Mouse (Mus musculus): ENCODE data around the gene Pth1r.

The Pth1r gene

DNA sequence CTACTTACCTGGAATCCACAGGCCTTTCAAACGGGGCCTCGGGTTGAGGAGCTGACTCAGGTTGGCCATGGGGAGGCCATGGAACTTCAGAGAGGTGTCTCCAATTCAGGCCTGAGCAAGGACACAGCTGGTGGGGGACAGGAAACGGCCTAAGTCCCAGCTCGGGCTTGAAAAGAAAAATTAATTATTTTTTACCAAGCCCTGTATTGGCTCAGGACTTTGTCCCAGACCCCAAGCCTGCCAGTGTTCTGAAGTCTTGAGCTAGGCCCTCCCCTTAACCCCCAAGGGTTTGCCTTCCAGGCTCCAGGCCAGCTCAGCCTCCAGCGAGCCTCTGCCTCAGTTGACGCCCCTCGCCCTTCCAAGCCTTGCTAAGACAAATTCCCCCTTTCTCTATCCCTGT is at the start of gene Pth1r:
Gene Pth1r, minus strand, starts transcription at position 185 of the 400 bp plus-strand sequence.
- no peak for DNase-seq (ENCODE audit: low read depth in 2 of 2, low spot score in 2 of 2)

GRCm38 (mm10) chr9:110790462-110790861 is 43.5 kb upstream of the Pth1r start:
- DNase-seq (ENCODE audit: low read depth in 2 of 2, low spot score in 2 of 2), result no peak

GRCm38 (mm10) chr9:110788169-110788568 is 41.2 kb upstream of the Pth1r start:
- DNase-seq (ENCODE audit: low read depth in 2 of 2, low spot score in 2 of 2), result no peak

DNA sequence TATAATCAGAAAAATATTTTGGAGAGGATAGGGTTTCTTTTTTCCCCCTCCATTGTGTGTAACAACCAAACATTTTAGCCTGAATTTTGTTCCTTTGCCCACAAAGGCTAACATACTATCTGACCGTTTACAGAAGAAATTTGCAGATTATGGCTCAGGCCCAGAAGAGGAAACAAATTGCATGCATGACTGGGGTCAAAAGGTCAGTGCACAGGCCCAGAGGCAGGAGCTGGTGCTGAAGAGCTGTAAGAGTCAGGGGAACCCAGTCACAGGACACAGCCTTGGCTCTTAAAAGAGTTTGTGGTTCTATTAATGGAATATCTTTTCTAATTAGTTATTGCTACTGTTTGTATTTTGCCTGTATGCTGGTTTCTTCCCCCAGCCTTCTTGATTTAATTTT is 36.7 kb upstream of the Pth1r start:
- no peak for DNase-seq (ENCODE audit: low read depth in 2 of 2, low spot score in 2 of 2)

DNA sequence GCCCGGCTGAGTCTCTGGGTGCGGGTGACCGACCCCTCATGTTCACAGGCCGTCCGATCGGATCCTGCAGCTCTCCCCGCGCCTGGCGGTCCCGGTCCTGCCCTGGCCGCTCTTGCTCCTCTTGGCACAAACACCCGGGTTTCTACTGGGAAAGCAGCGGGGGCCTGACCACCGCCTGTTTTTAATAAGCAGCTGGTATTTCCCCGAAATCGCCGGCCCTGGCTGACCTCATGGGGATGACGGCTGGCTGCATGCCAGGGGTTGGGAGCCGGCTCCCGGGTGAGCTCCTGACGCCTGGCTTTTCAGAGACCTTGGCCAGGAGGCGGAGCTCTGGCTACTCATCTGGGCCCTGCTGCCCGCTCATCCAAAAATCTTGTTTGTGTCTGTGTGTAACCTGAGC is 34.8 kb upstream of the Pth1r start:
- DNase-seq (ENCODE audit: low read depth in 2 of 2, low spot score in 2 of 2), result no peak

GRCm38 (mm10) chr9:110781256-110781721 is 34.3 kb upstream of the Pth1r start:
- peak; percentile 85 to 88 for DNase-seq (ENCODE audit: low read depth in 2 of 2, low spot score in 2 of 2)

DNA sequence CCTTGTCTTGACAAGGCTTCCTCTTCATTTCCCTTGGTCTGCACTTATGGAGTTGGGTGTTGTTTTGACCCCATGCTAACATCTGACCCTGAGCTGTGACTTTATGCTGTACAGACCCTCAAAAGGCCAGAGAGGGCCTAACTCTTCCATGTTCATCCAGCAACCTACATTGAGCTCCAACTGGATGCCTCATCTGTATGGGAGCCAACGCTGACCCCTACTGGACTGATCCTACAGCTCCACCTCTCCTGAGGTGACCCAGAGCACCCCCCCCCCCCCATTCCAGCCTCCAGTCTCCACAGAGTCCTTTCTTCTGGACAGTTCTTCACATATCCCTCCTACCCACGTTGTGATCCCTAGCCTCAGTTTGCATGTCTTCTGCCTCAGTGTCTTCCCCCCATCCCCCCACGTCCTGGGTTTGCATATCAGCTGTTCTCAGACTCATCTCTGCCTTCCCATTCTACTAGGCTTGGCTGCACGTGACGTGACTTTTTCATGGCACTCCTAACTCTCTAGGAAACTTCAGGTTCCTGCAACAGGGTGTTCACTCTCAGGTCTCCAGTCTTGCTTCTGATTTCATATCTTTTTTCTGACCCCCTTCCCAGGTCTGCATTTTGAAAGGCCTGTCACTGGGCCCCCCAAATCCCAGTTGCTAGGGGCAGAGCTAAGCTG is 32.4 kb upstream of the Pth1r start:
- DNase-seq (ENCODE audit: low read depth in 2 of 2, low spot score in 2 of 2), result no peak

DNA sequence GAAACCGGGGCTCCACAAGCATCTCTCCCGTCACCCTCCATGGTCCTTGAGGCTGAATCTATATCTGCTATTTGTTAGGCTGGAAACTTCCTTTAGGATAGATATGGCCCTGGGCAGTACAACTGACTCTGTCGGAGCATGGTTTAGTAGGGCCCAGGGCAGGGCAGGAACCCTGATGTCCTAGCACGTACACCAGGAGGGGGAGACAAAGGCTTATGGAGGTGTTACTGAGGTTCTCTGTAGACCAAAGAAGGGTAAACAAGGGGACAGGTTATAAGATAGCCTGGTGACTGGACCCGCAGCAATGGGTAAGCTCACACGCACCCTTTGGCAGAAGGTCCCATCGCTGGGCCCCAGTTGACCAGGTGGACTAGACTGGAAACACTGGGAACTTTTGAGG is 31.6 kb upstream of the Pth1r start:
- DNase-seq (ENCODE audit: low read depth in 2 of 2, low spot score in 2 of 2), result no peak

GRCm38 (mm10) chr9:110778100-110778499 is 31.2 kb upstream of the Pth1r start:
- DNase-seq (ENCODE audit: low read depth in 2 of 2, low spot score in 2 of 2), result no peak

- no peak for DNase-seq (ENCODE audit: low read depth in 2 of 2, low spot score in 2 of 2)
Observed at GRCm38 (mm10) chr9:110775269-110776022, 28.5 kb upstream of the Pth1r start.

DNA sequence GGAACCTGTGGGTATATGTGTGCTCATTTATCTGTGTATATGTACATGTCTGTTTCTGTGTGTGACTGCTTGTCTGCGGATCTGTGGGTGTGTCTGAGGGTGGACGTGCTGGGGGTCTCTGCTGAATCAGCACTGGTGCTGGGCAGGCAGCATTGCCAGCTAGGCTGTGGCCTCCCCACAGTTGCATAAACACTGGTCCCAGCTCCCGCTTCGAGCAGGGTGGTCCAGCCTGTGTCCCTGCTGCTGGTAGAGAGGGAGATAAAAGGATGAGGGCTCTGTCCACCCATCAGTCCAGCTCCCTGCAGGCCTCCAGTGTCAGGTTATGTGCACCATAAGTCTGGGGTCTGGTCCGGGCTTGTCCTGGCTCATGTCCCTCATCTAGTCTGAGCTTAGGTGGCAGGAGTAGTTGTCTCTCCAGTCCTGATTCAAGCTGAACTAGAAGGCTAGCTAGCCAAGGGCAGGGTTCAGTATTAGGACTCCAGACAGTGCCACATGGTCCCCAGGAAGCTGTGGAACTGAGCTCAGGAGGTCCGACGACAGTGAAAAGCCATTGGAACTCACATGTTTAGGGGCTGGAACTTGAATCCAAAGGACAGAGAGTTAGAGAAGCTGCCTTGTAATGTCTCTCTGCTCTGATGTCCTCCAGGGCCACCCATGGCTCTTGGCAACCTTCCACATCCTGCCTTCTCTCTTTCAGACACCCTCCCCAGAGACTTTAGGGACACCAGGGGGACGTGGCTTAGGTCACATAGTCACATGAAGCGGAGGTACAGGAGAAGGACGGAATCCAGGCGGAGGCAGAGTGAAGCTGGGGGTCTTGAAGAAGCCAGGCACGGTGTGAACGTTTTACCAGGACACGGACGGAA is 27.7 kb upstream of the Pth1r start:
- no peak for DNase-seq (ENCODE audit: low read depth in 2 of 2, low spot score in 2 of 2)

- no peak for DNase-seq (ENCODE audit: low read depth in 2 of 2, low spot score in 2 of 2)
Observed at GRCm38 (mm10) chr9:110772336-110772735, 25.4 kb upstream of the Pth1r start.

GRCm38 (mm10) chr9:110763405-110763804 is 16.5 kb upstream of the Pth1r start:
- DNase-seq (ENCODE audit: low read depth in 2 of 2, low spot score in 2 of 2), result no peak

- DNase-seq (ENCODE audit: low read depth in 2 of 2, low spot score in 2 of 2), result no peak
Observed at GRCm38 (mm10) chr9:110762763-110763162, 15.8 kb upstream of the Pth1r start.

GRCm38 (mm10) chr9:110760886-110761285 is 13.9 kb upstream of the Pth1r start:
- DNase-seq (ENCODE audit: low read depth in 2 of 2, low spot score in 2 of 2), result no peak

DNA sequence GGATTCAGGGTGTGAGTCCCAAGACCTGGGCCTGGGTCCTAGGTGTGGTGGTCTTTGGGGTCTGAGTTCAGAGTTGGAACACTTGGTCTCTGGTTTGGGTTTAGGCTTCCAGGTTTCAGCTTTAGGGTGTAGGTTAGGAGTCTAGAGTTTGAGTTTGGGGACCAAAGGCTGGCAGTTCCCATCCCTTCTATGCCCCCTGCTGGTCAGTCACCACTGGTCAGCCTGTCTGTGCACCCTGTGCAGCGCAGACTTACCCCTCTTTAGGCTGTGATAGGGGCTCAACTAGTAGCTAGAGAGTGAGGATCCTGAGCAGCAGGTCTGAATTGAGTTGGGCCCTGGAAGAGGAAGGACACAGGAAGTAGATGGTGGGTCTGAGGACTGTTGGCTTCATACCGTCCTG is 12.3 kb upstream of the Pth1r start:
- DNase-seq (ENCODE audit: low read depth in 2 of 2, low spot score in 2 of 2), result no peak

DNA sequence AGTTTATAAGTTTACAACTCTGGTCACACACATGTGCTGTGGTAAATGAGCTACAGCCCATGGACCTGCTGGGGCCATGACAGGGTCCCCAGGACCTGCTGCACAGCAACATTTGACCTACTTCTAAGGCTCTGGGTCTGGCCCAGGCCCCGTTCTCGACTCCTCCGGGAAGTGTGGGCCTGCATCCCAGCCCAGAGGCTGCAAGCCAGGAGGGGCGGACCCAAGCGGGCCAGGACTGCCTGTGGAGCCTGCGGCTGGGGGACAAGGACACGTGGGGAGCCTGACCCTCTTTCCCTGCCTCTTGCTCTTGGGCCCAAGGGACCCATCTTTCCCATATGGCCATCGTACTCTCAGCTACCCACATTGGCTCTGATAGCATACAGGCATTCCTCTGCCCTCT is 11.7 kb upstream of the Pth1r start:
- DNase-seq (ENCODE audit: low read depth in 2 of 2, low spot score in 2 of 2), result no peak

DNA sequence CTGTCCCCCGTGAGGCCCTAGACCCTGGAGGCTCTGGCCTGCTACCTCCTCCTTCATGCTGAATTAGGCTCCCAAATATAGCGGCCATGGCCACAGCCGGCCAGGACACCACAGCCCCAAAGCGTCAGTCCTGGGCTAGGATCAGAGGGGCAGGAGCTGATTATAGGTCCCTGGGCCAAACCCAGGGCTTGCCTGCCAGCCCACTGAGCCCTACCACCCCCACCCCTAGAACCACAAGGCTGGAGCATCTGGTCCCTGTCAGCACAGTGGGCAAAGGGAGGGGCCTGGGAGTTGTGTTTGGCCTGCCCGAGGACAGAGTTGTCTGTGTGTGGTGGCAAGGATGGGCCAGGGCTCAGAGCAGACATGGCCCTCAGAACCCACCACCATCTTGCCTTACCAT is 10.9 kb upstream of the Pth1r start:
- no peak for DNase-seq (ENCODE audit: low read depth in 2 of 2, low spot score in 2 of 2)

DNA sequence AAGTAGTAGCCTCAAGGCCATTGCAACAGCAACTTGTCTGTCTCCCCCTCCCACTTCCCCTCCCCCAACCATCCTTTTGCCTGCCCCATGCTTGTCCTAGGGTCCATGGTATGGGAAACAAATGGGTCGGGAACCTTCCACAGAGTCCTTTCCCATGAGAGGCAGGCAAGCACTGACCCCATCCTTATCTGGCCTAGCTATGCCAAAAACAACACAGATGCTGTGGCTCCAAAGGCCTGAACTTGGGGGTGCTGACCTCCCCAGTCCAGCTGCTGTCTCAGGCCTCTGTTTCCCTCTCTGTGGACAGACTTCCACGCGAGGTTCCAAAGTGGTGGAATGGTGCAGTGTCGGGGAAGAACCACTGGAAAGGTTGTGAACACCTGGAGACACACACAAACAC is 6.8 kb upstream of the Pth1r start:
- no peak for DNase-seq (ENCODE audit: low read depth in 2 of 2, low spot score in 2 of 2)

- no peak for DNase-seq (ENCODE audit: low read depth in 2 of 2, low spot score in 2 of 2)
Observed at GRCm38 (mm10) chr9:110752917-110753435, 6.0 kb upstream of the Pth1r start.

GRCm38 (mm10) chr9:110751412-110751811 is 4.5 kb upstream of the Pth1r start:
- DNase-seq (ENCODE audit: low read depth in 2 of 2, low spot score in 2 of 2), result no peak
